Mouse (Mus musculus) hindbrain, postnatal 0 days (tissue): Measurements from ENCODE around the gene Ltb. TPM values are rescaled to one million over a fixed set of nuclear protein-coding genes. Genes with fewer than 3 reads are reported as not detected.

ENCODE experiments used
- ATAC-seq: fragments of 200-750 bp; cut with Nextera tagmentation; 2 replicates; pipeline ENCODE4 v1.8.0; 2017; ENCODE audit warnings: mild to moderate bottlenecking, moderate TSS enrichment, moderate library complexity
- DNase-seq: peaks from one replicate; pipeline ENCODE4 v3.0.0-alpha.2; 2015; ENCODE audit warnings: low spot score
- H3K27ac ChIP-seq: fragments of 300-500 bp; sonication (generic); 2 replicates; pipeline ENCODE4 v1.5.1; 2014; ENCODE audit warnings: mild to moderate bottlenecking
- H3K27me3 ChIP-seq: fragments of 300-500 bp; sonication (generic); 2 replicates; pipeline ENCODE4 v1.6.1; 2014; ENCODE audit warnings: low read length, mixed read lengths; ENCODE audit not compliant: insufficient read depth
- H3K36me3 ChIP-seq: fragments of 300-500 bp; sonication (generic); 2 replicates; pipeline ENCODE4 v1.6.1; 2014; ENCODE audit warnings: low read length, mixed read lengths; ENCODE audit not compliant: insufficient read depth
- H3K4me1 ChIP-seq: fragments of 300-500 bp; sonication (generic); 2 replicates; pipeline ENCODE4 v1.6.1; 2014; ENCODE audit warnings: antibody characterized with exemption, low read length, mixed read lengths; ENCODE audit not compliant: insufficient read depth
- H3K4me2 ChIP-seq: fragments of 300-500 bp; sonication (generic); 2 replicates; pipeline ENCODE4 v1.6.1; 2014; ENCODE audit warnings: low read depth, mild to moderate bottlenecking, low read length, moderate library complexity, mixed read lengths
- H3K4me3 ChIP-seq: fragments of 300-500 bp; sonication (generic); 2 replicates; pipeline ENCODE4 v1.5.1; 2014; ENCODE audit warnings: low read length
- H3K9ac ChIP-seq: fragments of 300-500 bp; sonication (generic); replicated peaks from 2 replicates; pipeline ENCODE4 v1.6.1; 2014; ENCODE audit warnings: mild to moderate bottlenecking, low read length, moderate library complexity, mixed read lengths
- H3K9me3 ChIP-seq: fragments of 300-500 bp; sonication (generic); 2 replicates; pipeline ENCODE4 v1.6.1; 2016; ENCODE audit warnings: low read length, mixed read lengths
- CTCF ChIP-seq: IDR thresholded peaks from 2 replicates; pipeline ENCODE4 v1.5.1; 2016; ENCODE audit warnings: antibody characterized with exemption, control low read depth, low read depth
- WGBS: fragments of 180-500 bp; shearing (Covaris S2); extraction: QIAGEN DNeasy Blood & Tissue Kit; methylation state at CpG from one replicate; pipeline ENCODE4 v1.1.7; 2014; 5-methylcytosine and 5-hydroxymethylcytosine counted together
- microRNA-seq, 2 experiments: library from miRNA; unstranded; fragments of <30 nt; microRNA quantifications; one replicate each; pipeline ENCODE4; 2016
- polyA plus RNA-seq: library from polyadenylated mRNA; unstranded; fragments of >200 nt; fragmentation: Nextera tagmentation; extraction: Ambion mirVana; gene quantifications from 2 replicates; pipeline ENCODE4 v1.2.1, GENCODE M21; 2015
- total RNA-seq: library from RNA; depleted of rRNA; stranded (reverse); fragments of >200 nt; gene quantifications from 2 replicates; pipeline ENCODE4 v1.2.3, GENCODE M21; 2014; rRNA removed

Gene Ltb
- total and polyA plus RNA-seq, 2 experiments from 2014 or later: 1.2 TPM; not detected in 1

DNA sequence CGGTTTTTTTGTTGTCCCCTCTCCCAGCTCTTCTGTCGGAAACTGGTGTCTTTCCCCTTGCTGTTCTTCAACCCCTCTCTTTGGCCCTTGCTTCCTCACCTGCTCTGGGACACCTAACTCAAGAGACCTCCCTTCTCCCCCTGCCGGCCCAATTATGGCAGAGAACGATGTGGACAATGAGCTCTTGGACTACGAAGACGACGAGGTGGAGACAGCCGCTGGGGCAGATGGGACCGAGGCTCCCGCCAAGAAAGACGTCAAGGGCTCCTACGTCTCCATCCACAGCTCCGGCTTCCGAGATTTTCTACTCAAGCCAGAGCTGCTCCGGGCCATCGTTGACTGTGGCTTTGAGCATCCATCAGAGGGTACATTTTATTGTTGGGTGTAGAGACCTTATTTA lies 48.8 kb downstream of the Ltb start:
- ATAC-seq (0 out of 2 replicates have a peak, but pooled peaks have one; percentile 1), DNase-seq (peak; percentile 83)
- WGBS: under 1% methylated on average over 16 of the region's 16 CpGs
- peak overlapping the region; percentile 72 for H3K4me2 ChIP-seq
- peak overlapping the region; percentile 100 for H3K27ac ChIP-seq
- H3K4me3 ChIP-seq: peak overlapping the region; percentile 97
- peak overlapping the region; percentile 100 for H3K9ac ChIP-seq
- H3K9me3 ChIP-seq: no peaks in the 10 kb centered on the region
- peaks cover 45% of the 10 kb centered on the region for H3K36me3 ChIP-seq
- H3K27me3 ChIP-seq: no peaks in the 10 kb centered on the region
- peaks cover 17% of the 10 kb centered on the region for H3K4me1 ChIP-seq
- TF ChIP-seq CTCF: peak; percentile 41

- peaks cover 63% of the 10 kb centered on the region for H3K36me3 ChIP-seq
- H3K4me1 ChIP-seq: peaks cover 17% of the 10 kb centered on the region
- H3K9ac ChIP-seq: peak overlapping the region; percentile 100; the same call in 1 of the 2 replicates
- no peak overlapping the region for H3K27ac ChIP-seq
- 55% methylated on average over 2 of the region's 2 CpGs for WGBS
- DNase-seq (no peak), ATAC-seq (no peak)
- H3K27me3 ChIP-seq: no peaks in the 10 kb centered on the region
- TF ChIP-seq CTCF: no peak
- no peaks in the 10 kb centered on the region for H3K9me3 ChIP-seq
- H3K4me3 ChIP-seq: no peak overlapping the region
- peak overlapping the region; percentile 72 for H3K4me2 ChIP-seq
These were observed 50.8 kb downstream of the Ltb start for GRCm38 (mm10) chr17:35244999-35245398.

Small RNA genes lying within 50 kb of the gene (microRNA-seq; reads per million reads assigned to microRNA genes)
- gene Mir6973a (0 reads per million in 2 experiments), gene Mir6974 (0 to 0.36 reads per million in 2 experiments), gene Mir6975 (0.36 to 3.0 reads per million in 2 experiments)

Other genes with a start within 250 kb of the Ltb start
Only the 30 nearest of the 39 such genes appear.
- 0.68 and 1.2 TPM in 2 replicates for gene Vwa7, start 177.9 kb upstream of the Ltb start, total RNA-seq
- gene Vwa7, start 177.9 kb upstream of the Ltb start, polyA plus RNA-seq: 0.11 and 0.18 TPM in 2 replicates
- gene Sapcd1, start 166.4 kb upstream of the Ltb start, total RNA-seq: 0.65 and 2.1 TPM in 2 replicates
- 2.4 and 2.7 TPM in 2 replicates for gene Sapcd1, start 166.4 kb upstream of the Ltb start, polyA plus RNA-seq
- gene Msh5, start 147.7 kb upstream of the Ltb start, total RNA-seq: 1.1 and 6.4 TPM in 2 replicates
- 2.2 and 3.1 TPM in 2 replicates for gene Msh5, start 147.7 kb upstream of the Ltb start, polyA plus RNA-seq
- 56.9 and 59.5 TPM in 2 replicates for gene Clic1, start 144.5 kb upstream of the Ltb start, total RNA-seq
- 81.9 and 88.5 TPM in 2 replicates for gene Clic1, start 144.5 kb upstream of the Ltb start, polyA plus RNA-seq
- gene Ddah2, start 135.4 kb upstream of the Ltb start, total RNA-seq: 216 and 228 TPM in 2 replicates
- 322 and 331 TPM in 2 replicates for gene Ddah2, start 135.4 kb upstream of the Ltb start, polyA plus RNA-seq
- gene Ly6g6c, start 129.1 kb upstream of the Ltb start, total RNA-seq: not detected in 2 replicates
- gene Ly6g6c, start 129.1 kb upstream of the Ltb start, polyA plus RNA-seq: not detected in 2 replicates
- gene Mpig6b, start 128.3 kb upstream of the Ltb start, total RNA-seq: not detected in 2 replicates
- gene Mpig6b, start 128.3 kb upstream of the Ltb start, polyA plus RNA-seq: 0.18 TPM in 2 replicates
- not detected in 2 replicates for gene Ly6g6e, start 117.5 kb upstream of the Ltb start, total RNA-seq
- gene Ly6g6e, start 117.5 kb upstream of the Ltb start, polyA plus RNA-seq: 0.44 TPM in 1 of 2 replicates, not detected in the other
- 0.78 TPM in 1 of 2 replicates, not detected in the other for gene Ly6g6d, start 116.4 kb upstream of the Ltb start, total RNA-seq
- 1.3 and 1.9 TPM in 2 replicates for gene Ly6g6d, start 116.4 kb upstream of the Ltb start, polyA plus RNA-seq
- gene Ly6g6f, start 108.8 kb upstream of the Ltb start, total RNA-seq: not detected in 2 replicates
- 0.26 TPM in 1 of 2 replicates, not detected in the other for gene Ly6g6f, start 108.8 kb upstream of the Ltb start, polyA plus RNA-seq
- 129 and 158 TPM in 2 replicates for gene Abhd16a, start 105.2 kb upstream of the Ltb start, total RNA-seq
- 121 TPM in 2 replicates for gene Abhd16a, start 105.2 kb upstream of the Ltb start, polyA plus RNA-seq
- gene Ly6g5c, start 86.2 kb upstream of the Ltb start, total RNA-seq: not detected in 2 replicates
- gene Ly6g5c, start 86.2 kb upstream of the Ltb start, polyA plus RNA-seq: not detected in 2 replicates
- gene Ly6g5b, start 79.0 kb upstream of the Ltb start, total RNA-seq: 1.7 and 2.0 TPM in 2 replicates
- 0.76 and 1.2 TPM in 2 replicates for gene Ly6g5b, start 79.0 kb upstream of the Ltb start, polyA plus RNA-seq
- 13.1 and 14.1 TPM in 2 replicates for gene Gpank1, start 73.0 kb upstream of the Ltb start, total RNA-seq
- 18.1 and 19.1 TPM in 2 replicates for gene Gpank1, start 73.0 kb upstream of the Ltb start, polyA plus RNA-seq
- 257 and 289 TPM in 2 replicates for gene Csnk2b, start 72.4 kb upstream of the Ltb start, total RNA-seq
- gene Csnk2b, start 72.4 kb upstream of the Ltb start, polyA plus RNA-seq: 332 and 350 TPM in 2 replicates
- gene D17H6S53E, start 68.1 kb upstream of the Ltb start, total RNA-seq: 14.0 and 29.7 TPM in 2 replicates
- gene D17H6S53E, start 68.1 kb upstream of the Ltb start, polyA plus RNA-seq: 9.4 and 11.6 TPM in 2 replicates
- 0.37 TPM in 1 of 2 replicates, not detected in the other for gene Apom, start 62.4 kb upstream of the Ltb start, total RNA-seq
- 0.35 TPM in 1 of 2 replicates, not detected in the other for gene Apom, start 62.4 kb upstream of the Ltb start, polyA plus RNA-seq
- 320 and 368 TPM in 2 replicates for gene Bag6, start 59.3 kb upstream of the Ltb start, total RNA-seq
- gene Bag6, start 59.3 kb upstream of the Ltb start, polyA plus RNA-seq: 50.0 and 55.8 TPM in 2 replicates
- gene Prrc2a, start 29.5 kb upstream of the Ltb start, total RNA-seq: 218 and 223 TPM in 2 replicates
- 92.6 and 99.2 TPM in 2 replicates for gene Prrc2a, start 29.5 kb upstream of the Ltb start, polyA plus RNA-seq
- 0.21 and 2.4 TPM in 2 replicates for gene Aif1, start 18.4 kb upstream of the Ltb start, total RNA-seq
- gene Aif1, start 18.4 kb upstream of the Ltb start, polyA plus RNA-seq: 9.5 and 10.9 TPM in 2 replicates
- gene Lst1, start 6.0 kb upstream of the Ltb start, total RNA-seq: 10.8 and 25.0 TPM in 2 replicates
- 8.0 and 8.7 TPM in 2 replicates for gene Lst1, start 6.0 kb upstream of the Ltb start, polyA plus RNA-seq
- 0.18 and 0.52 TPM in 2 replicates for gene Tnf, start 7.6 kb downstream of the Ltb start, total RNA-seq
- 0.09 TPM in 1 of 2 replicates, not detected in the other for gene Tnf, start 7.6 kb downstream of the Ltb start, polyA plus RNA-seq
- gene Lta, start 10.9 kb downstream of the Ltb start, total RNA-seq: 0.47 TPM in 1 of 2 replicates, not detected in the other
- gene Lta, start 10.9 kb downstream of the Ltb start, polyA plus RNA-seq: 0.85 and 1.3 TPM in 2 replicates
- not detected in 2 replicates for gene Gm16181, start 26.4 kb downstream of the Ltb start, total RNA-seq
- gene Gm16181, start 26.4 kb downstream of the Ltb start, polyA plus RNA-seq: 0.40 TPM in 1 of 2 replicates, not detected in the other
- gene Atp6v1g2, start 39.2 kb downstream of the Ltb start, total RNA-seq: 91.0 and 114 TPM in 2 replicates
- gene Atp6v1g2, start 39.2 kb downstream of the Ltb start, polyA plus RNA-seq: 180 and 183 TPM in 2 replicates
- gene Nfkbil1, start 41.4 kb downstream of the Ltb start, total RNA-seq: 15.5 and 15.9 TPM in 2 replicates
- gene Nfkbil1, start 41.4 kb downstream of the Ltb start, polyA plus RNA-seq: 11.4 and 12.9 TPM in 2 replicates
- gene Ddx39b, start 47.3 kb downstream of the Ltb start, total RNA-seq: 259 and 266 TPM in 2 replicates
- gene Ddx39b, start 47.3 kb downstream of the Ltb start, polyA plus RNA-seq: 326 and 341 TPM in 2 replicates
- gene H2-D1, start 68.3 kb downstream of the Ltb start, total RNA-seq: 74.3 and 83.8 TPM in 2 replicates
- gene H2-D1, start 68.3 kb downstream of the Ltb start, polyA plus RNA-seq: 141 and 146 TPM in 2 replicates
- 0.42 and 0.68 TPM in 2 replicates for gene H2-Q1, start 126.0 kb downstream of the Ltb start, total RNA-seq
- gene H2-Q1, start 126.0 kb downstream of the Ltb start, polyA plus RNA-seq: 1.4 and 1.5 TPM in 2 replicates
- gene H2-Q2, start 147.8 kb downstream of the Ltb start, total RNA-seq: 9.7 and 17.7 TPM in 2 replicates
- 7.8 and 12.7 TPM in 2 replicates for gene H2-Q2, start 147.8 kb downstream of the Ltb start, polyA plus RNA-seq